Mouse (Mus musculus) E14TG2a.4 (cell line): ENCODE measurements around the gene Prss42.

Source experiments
- CTCF ChIP-seq: conservative IDR thresholded peaks from 2 replicates; pipeline ENCODE4 v1.5.1; 2014; ENCODE audit warnings: low read length
- NANOG ChIP-seq: IDR thresholded peaks from 2 replicates; pipeline ENCODE4 v1.6.1; 2014; ENCODE audit warnings: borderline replicate concordance, low read length, mixed read lengths

GRCm38 (mm10) chr9:110834411-110834810 is 36.4 kb downstream of the Prss42 start, which contains the start of gene Prss45:
- no peak for TF ChIP-seq CTCF
- no peak for TF ChIP-seq NANOG
